Mouse (Mus musculus) stomach, postnatal 0 days (tissue): ENCODE measurements around the gene Gpatch8.

Source experiments
- CTCF ChIP-seq: IDR thresholded peaks from 2 replicates; pipeline ENCODE4 v1.5.1; 2016; ENCODE audit warnings: antibody characterized with exemption, low read depth, mild to moderate bottlenecking, moderate library complexity
- EP300 ChIP-seq: optimal IDR thresholded peaks from 2 replicates; pipeline ENCODE3; 2016; ENCODE audit warnings: antibody characterized with exemption

GRCm38 (mm10) chr11:102555400-102556030 is 677 bp downstream of the Gpatch8 start:
- TF ChIP-seq CTCF: no peak
- TF ChIP-seq EP300: no peak
